Mouse (Mus musculus): ENCODE data around the gene Rflnb. TPM values are rescaled to one million over a fixed set of nuclear protein-coding genes. Genes with fewer than 3 reads are reported as not detected.

The Rflnb gene
- polyA plus RNA-seq, 1 experiment from 2014 or later: 12.6 TPM

DNA sequence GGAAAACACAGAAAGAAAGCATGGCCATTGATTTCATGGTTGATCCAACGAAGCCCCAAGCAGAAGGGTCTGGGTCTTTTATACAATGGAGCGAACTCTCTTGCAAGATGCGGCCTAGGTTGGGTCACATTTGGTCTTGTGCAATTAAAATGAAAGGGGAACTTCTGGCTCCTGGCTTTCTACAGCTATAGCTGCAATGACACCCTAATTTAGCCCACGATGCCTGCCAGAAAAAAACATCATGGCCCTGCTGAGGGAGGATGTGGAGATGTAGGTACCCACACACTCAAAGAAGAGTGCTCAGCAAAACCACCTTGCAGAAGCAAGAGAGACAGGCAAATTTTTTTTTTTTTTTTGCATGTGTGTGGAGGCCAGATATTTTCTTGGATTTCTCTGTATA lies 6.3 kb upstream of the Rflnb start:
- 46% methylated on average over 4 of the region's 4 CpGs for WGBS
- Histone ChIP-seq H3K9ac (replicated peaks) (no peak overlapping the region), H3K4me1 (no peaks in the 10 kb centered on the region), H3K4me2 (no peak overlapping the region), H3K9me3 (replicated peaks) (no peaks in the 10 kb centered on the region), H3K36me3 (no peaks in the 10 kb centered on the region), H3K27me3 (replicated peaks) (no peaks in the 10 kb centered on the region; the same call in 1 of the 2 replicates), H3K27ac (replicated peaks) (no peak overlapping the region), H3K4me3 (replicated peaks) (no peak overlapping the region)
- no peak for ATAC-seq (ENCODE audit: low FRiP score)

DNA sequence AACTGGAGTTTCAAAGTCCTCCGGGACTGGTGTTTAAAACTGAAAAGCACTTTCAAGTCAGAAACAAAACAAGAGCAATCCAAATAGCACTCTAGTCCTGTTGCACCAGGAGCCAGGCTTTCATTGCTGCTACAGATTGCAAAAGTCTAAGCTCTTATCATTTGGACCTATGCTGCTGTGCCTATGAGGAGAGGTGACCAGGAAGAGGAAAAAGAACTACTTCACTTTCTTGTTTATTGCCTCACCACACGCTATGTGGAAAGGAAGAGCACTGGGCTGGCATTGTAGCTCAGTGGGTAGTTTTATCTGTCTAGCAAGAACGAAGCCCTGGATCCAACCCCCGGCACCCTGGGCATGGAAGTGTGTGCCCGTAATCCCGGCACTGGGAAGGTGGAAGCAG lies 5.8 kb upstream of the Rflnb start:
- Histone ChIP-seq H3K4me1 (no peaks in the 10 kb centered on the region), H3K27me3 (replicated peaks) (no peaks in the 10 kb centered on the region; the same call in 1 of the 2 replicates), H3K27ac (replicated peaks) (no peak overlapping the region), H3K4me2 (no peak overlapping the region), H3K9ac (replicated peaks) (no peak overlapping the region), H3K36me3 (no peaks in the 10 kb centered on the region), H3K4me3 (replicated peaks) (no peak overlapping the region), H3K9me3 (replicated peaks) (no peaks in the 10 kb centered on the region)
- 75% methylated on average over 6 of the region's 6 CpGs for WGBS
- no peak for ATAC-seq (ENCODE audit: low FRiP score)

DNA sequence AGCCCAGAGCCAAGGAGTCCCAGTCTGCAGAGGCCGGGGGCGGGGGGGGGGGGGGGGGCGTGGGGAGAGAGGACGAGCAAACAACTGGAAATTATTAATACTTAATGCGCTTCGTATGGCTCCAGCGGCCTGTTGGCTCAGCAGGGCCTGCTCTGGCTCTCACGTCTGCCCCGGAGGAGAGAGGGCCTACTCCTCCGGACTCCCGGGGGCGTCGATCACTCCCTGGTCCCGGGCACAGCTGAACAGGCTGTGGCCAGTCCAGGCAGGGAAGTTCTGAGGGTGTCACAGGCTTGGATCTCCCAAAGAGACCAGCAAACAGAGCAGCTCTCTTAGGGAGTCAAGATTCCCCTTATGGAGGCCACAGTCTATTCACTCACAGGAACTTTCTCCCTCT lies 487 bp upstream of the Rflnb start:
- peaks cover 4% of the 10 kb centered on the region; the same call in 1 of the 2 replicates for H3K27me3 ChIP-seq (replicated peaks)
- WGBS: 3% methylated on average over 12 of the region's 14 CpGs
- no peak overlapping the region for H3K27ac ChIP-seq (replicated peaks)
- peak; percentile 42; the same call in 1 of the 2 replicates for ATAC-seq (ENCODE audit: low FRiP score)
- no peaks in the 10 kb centered on the region for H3K36me3 ChIP-seq
- peak overlapping the region; percentile 65 for H3K4me3 ChIP-seq (replicated peaks)
- H3K4me2 ChIP-seq: peak overlapping the region; percentile 90
- peaks cover 17% of the 10 kb centered on the region for H3K4me1 ChIP-seq
- no peaks in the 10 kb centered on the region for H3K9me3 ChIP-seq (replicated peaks)
- H3K9ac ChIP-seq (replicated peaks): peak overlapping the region; percentile 41

DNA sequence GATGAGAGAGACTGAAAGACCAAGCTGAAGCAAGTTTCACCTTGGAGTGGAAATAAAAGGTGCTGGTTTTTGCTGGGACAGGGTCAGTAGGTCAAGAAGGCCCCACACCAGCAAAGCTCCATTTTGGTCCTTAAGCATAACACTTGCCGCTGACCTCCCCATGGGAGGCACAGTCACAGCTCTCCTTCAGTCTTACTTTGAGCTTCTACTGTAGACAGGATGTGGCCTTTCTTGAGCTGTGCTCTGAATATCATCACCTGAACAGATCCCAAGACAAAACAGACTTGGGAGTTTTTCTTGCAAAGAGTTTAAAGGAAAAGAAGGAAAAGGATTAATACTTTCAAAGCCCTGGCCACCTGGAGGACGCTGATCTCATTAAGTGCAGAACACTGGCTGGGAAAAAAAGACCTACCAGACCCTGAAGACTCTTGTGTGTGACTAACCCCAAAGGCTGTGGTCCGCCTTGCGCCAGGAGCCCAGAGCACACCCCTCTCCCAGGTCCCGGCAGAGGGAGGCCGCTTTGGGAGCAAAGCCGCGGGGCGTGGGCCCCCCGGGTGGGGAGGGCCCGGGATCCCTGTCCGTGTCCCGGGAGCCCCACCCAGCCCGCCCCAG lies 949 bp downstream of the Rflnb start:
- no peak overlapping the region for H3K27ac ChIP-seq (replicated peaks)
- H3K36me3 ChIP-seq: no peaks in the 10 kb centered on the region
- WGBS: 4% methylated on average over 13 of the region's 14 CpGs
- H3K9me3 ChIP-seq (replicated peaks): no peaks in the 10 kb centered on the region
- H3K9ac ChIP-seq (replicated peaks): peak overlapping the region; percentile 41
- peaks cover 17% of the 10 kb centered on the region for H3K4me1 ChIP-seq
- H3K4me2 ChIP-seq: peak overlapping the region; percentile 90
- peak overlapping the region; percentile 65 for H3K4me3 ChIP-seq (replicated peaks)
- ATAC-seq (ENCODE audit: low FRiP score): no peak
- H3K27me3 ChIP-seq (replicated peaks): peaks cover 4% of the 10 kb centered on the region; the same call in 1 of the 2 replicates

DNA sequence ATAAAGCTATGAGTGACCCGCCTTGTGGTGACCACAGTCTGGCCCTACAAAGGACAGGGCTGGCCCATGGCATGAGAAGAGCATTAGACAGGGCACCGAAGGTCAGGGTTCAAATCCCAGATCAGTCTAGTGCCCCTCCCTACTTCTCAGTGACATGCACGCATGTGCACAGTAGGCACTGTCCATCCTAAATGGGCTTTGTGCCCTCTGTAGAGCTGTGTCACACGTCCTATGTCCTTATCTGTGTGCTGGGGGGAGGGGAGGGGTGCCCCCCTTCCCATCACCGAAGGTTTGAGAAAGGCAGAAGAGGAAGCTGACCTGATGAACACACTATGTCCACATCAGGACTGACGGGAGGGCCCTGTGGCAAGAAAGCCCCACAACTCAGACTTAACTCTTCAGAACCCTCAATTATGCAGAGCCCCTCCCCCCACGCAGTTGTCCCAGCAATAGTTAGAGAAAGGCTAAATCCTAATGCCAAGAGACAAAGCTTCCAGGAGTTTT lies 2.5 kb downstream of the Rflnb start:
- H3K4me2 ChIP-seq: no peak overlapping the region
- H3K36me3 ChIP-seq: no peaks in the 10 kb centered on the region
- ATAC-seq (ENCODE audit: low FRiP score): no peak
- peaks cover 17% of the 10 kb centered on the region for H3K4me1 ChIP-seq
- H3K4me3 ChIP-seq (replicated peaks): no peak overlapping the region
- H3K27me3 ChIP-seq (replicated peaks): peaks cover 4% of the 10 kb centered on the region; the same call in 1 of the 2 replicates
- no peak overlapping the region for H3K27ac ChIP-seq (replicated peaks)
- H3K9me3 ChIP-seq (replicated peaks): no peaks in the 10 kb centered on the region
- no peak overlapping the region for H3K9ac ChIP-seq (replicated peaks)
- 75% methylated on average over 7 of the region's 7 CpGs for WGBS

DNA sequence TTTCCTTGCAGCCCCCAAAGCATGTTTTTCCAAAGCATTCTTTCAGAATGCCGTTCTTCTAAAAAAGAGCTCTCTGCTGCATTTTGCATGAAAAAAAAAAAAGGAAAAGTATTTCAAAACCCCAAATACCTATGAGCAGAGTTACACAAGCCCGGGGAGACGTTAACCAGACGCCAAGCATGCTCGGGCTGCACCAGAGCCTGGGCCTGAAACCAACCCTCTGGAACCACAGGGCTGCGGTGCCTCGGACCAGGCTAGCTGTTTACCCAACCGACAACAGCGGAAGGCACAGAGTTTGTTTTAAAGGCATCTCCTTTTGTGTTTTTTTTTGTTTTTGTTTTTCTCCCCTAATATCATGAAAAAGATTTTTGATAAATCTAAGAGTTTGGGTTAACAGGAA lies 6.7 kb downstream of the Rflnb start:
- Histone ChIP-seq H3K4me3 (replicated peaks) (no peak overlapping the region), H3K9ac (replicated peaks) (no peak overlapping the region), H3K9me3 (replicated peaks) (no peaks in the 10 kb centered on the region), H3K27ac (replicated peaks) (no peak overlapping the region), H3K4me2 (no peak overlapping the region), H3K27me3 (replicated peaks) (peaks cover 4% of the 10 kb centered on the region; the same call in 1 of the 2 replicates), H3K36me3 (no peaks in the 10 kb centered on the region), H3K4me1 (0 out of 2 replicates have a peak, but pooled peaks cover 2% of the 10 kb centered on the region)
- WGBS: 83% methylated on average over 9 of the region's 9 CpGs
- no peak for ATAC-seq (ENCODE audit: low FRiP score)

DNA sequence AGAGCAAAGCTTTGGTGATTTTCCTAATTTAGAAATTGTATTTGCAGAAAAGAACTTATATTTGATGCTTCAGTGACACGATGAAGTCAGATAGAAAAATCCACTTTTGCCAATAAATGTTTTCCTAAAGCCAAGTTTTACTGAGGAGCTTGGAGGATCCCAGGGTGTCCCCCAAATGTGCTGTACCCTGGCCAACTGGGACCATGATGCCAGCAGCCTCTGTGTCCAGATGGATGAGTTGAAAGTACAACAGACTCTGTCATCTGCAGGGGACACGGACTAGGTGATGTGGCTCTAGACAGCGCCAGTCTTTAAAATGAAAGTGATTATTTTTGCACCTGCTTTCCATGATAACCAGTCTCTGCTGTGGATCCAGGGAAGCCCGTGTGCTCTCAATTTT lies 7.7 kb downstream of the Rflnb start:
- Histone ChIP-seq H3K27ac (replicated peaks) (no peak overlapping the region), H3K9me3 (replicated peaks) (no peaks in the 10 kb centered on the region), H3K27me3 (replicated peaks) (peaks cover under 1% of the 10 kb centered on the region; the same call in 1 of the 2 replicates), H3K4me1 (no peaks in the 10 kb centered on the region), H3K36me3 (no peaks in the 10 kb centered on the region), H3K4me2 (no peak overlapping the region), H3K9ac (replicated peaks) (no peak overlapping the region), H3K4me3 (replicated peaks) (no peak overlapping the region)
- 83% methylated on average over 4 of the region's 4 CpGs for WGBS
- no peak for ATAC-seq (ENCODE audit: low FRiP score)

DNA sequence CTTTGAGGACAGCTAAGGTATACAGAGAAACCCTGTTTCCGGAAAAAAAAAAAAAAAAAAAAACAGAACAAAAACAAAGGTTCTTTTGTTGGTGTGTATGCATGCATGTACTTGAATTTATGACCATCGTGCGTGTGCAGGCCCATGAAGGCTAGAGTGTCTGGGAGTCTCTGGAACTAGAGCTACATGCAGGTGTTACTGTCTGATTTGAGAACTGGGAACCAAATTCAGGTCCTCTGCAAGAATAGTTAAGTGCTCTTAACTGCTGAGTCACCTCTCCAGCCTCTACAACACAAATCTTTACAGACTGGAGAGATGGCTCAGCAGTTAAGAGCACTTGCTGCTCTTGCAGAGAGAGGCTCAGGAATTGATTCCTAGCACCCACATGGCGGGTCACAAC lies 11.8 kb downstream of the Rflnb start:
- Histone ChIP-seq H3K9me3 (replicated peaks) (no peaks in the 10 kb centered on the region), H3K4me3 (replicated peaks) (no peak overlapping the region), H3K27me3 (replicated peaks) (no peaks in the 10 kb centered on the region), H3K4me2 (no peak overlapping the region), H3K4me1 (no peaks in the 10 kb centered on the region), H3K9ac (replicated peaks) (no peak overlapping the region), H3K36me3 (no peaks in the 10 kb centered on the region), H3K27ac (replicated peaks) (no peak overlapping the region)
- ATAC-seq (ENCODE audit: low FRiP score): no peak
- 58% methylated on average over 4 of the region's 4 CpGs for WGBS

DNA sequence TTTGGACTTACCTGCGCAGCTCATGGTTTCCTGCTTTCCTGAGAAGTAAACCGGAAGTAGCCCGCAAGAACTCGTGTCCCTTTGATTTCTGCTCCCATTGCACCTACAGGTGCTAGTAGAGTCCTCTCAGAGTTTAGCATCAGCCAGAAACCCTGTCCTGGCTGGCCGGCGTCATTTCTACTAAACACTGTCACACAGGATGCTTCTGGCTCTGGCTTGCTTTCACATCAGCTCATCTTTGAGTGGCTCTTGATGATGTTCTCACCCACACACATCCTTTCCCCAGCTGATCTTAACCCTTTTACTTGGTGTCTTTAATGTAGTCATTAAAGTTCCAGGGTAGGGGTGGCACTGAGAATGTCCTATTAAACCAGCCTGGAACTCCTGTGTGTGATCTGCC lies 12.3 kb downstream of the Rflnb start:
- no peak overlapping the region for H3K4me3 ChIP-seq (replicated peaks)
- H3K4me1 ChIP-seq: no peaks in the 10 kb centered on the region
- no peaks in the 10 kb centered on the region for H3K9me3 ChIP-seq (replicated peaks)
- no peak overlapping the region for H3K9ac ChIP-seq (replicated peaks)
- H3K27ac ChIP-seq (replicated peaks): no peak overlapping the region
- ATAC-seq (ENCODE audit: low FRiP score): no peak
- H3K4me2 ChIP-seq: no peak overlapping the region
- WGBS: 89% methylated on average over 6 of the region's 6 CpGs
- no peaks in the 10 kb centered on the region for H3K36me3 ChIP-seq
- H3K27me3 ChIP-seq (replicated peaks): no peaks in the 10 kb centered on the region

DNA sequence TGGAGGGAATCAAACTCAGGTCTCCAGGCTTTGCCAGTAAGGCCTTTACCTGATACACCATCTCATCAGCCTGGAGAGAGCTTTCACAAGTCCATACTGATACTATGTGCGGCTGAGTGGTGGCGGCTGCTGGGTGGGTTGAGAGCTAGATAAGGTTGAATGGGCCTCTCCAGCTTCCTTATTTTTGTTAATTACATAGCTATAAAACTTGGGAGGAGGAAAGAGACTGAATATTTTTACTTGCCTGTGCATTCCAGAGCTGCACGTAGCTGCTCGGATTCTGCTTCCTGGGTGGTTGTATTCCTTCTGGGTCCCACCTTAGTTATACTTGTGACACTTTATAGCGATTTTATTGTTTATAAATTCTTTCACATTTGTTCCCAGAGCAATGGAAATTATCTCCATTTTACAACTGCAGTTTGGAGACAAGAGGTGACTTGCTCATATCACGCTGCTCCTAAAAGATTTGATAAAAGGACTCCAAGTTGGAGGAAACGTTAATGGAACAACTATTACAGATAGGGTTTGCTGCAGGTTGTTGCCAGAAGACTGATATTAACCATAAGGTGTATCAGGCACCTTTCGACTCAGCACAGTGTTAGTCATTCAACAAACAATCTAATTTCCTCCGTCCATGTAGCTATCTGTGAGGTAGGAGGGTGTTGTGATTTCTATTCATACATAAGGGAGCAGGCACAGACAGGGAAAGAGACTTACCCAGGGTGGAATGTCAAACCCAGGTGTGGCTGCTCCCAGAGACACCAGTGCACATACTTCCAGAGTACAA lies 16.6 kb downstream of the Rflnb start:
- Histone ChIP-seq H3K9ac (replicated peaks) (no peak overlapping the region), H3K4me1 (no peaks in the 10 kb centered on the region), H3K4me3 (replicated peaks) (no peak overlapping the region), H3K27me3 (replicated peaks) (no peaks in the 10 kb centered on the region), H3K4me2 (no peak overlapping the region), H3K27ac (replicated peaks) (no peak overlapping the region), H3K36me3 (no peaks in the 10 kb centered on the region), H3K9me3 (replicated peaks) (no peaks in the 10 kb centered on the region)
- WGBS: 84% methylated on average over 9 of the region's 9 CpGs
- no peak for ATAC-seq (ENCODE audit: low FRiP score)

DNA sequence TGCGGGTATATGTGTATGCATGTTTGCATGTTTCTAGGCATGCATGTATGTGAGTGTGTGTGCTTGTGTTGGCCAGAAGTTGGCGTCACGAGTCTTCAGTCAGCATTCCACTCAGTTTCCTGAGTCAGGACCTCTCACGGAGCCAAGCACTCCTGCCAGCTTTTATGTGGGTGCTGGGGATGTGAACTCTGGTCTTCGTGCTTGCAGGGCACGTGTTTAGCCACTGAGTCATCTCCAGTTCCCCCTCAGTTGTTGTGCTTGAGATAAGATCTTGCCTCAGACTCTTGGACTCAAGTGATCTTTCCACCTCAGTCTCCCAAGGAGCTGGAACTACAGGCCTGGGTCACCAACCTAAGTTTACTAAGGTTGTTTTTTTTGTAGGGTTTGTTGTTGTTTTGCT lies 18.5 kb downstream of the Rflnb start:
- Histone ChIP-seq H3K4me1 (no peaks in the 10 kb centered on the region), H3K27me3 (replicated peaks) (no peaks in the 10 kb centered on the region), H3K9me3 (replicated peaks) (no peaks in the 10 kb centered on the region), H3K27ac (replicated peaks) (no peak overlapping the region), H3K4me2 (no peak overlapping the region), H3K36me3 (no peaks in the 10 kb centered on the region), H3K9ac (replicated peaks) (no peak overlapping the region), H3K4me3 (replicated peaks) (no peak overlapping the region)
- WGBS: 77% methylated on average over 6 of the region's 6 CpGs
- ATAC-seq (ENCODE audit: low FRiP score): no peak

DNA sequence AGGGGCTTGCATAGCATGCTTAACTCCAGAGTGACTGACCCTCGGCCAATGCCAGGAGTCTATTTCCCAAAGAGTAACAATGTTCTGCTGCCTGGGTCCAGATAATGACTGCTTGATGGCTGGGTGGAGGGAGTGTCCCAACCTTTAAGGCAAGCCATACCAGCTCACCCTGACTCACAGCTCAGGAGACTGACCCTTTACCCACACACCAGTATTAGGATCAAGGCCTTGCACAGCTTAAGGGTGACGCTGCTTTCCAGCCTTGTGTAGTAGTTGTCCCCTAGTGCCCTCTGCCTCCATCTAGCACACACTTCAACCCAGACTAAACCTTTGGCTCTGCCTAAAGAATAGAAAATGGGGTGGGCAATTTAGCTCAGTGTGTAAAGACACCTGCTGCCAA lies 19.4 kb downstream of the Rflnb start:
- Histone ChIP-seq H3K9ac (replicated peaks) (no peak overlapping the region), H3K9me3 (replicated peaks) (no peaks in the 10 kb centered on the region), H3K4me3 (replicated peaks) (no peak overlapping the region), H3K27ac (replicated peaks) (no peak overlapping the region), H3K4me2 (no peak overlapping the region), H3K27me3 (replicated peaks) (no peaks in the 10 kb centered on the region), H3K36me3 (no peaks in the 10 kb centered on the region), H3K4me1 (no peaks in the 10 kb centered on the region)
- no peak for ATAC-seq (ENCODE audit: low FRiP score)
- 81% methylated on average over 2 of the region's 2 CpGs for WGBS

Measured in neural tube, embryonic 15.5 days (tissue).